Mouse (Mus musculus) CH12.LX (cell line): ENCODE data around the gene Gm10354.
"Not testable (repeated sequence)": the region's sequence is repeated elsewhere in the genome, so short reads cannot be mapped to it uniquely, and the experiment has no call there.

ENCODE experiments used
- POLR2AphosphoS2 ChIP-seq: IDR thresholded peaks from 2 replicates; pipeline ENCODE4 v1.6.1; 2011; ENCODE audit warnings: low read depth, low read length, improper control_type of control experiment
- SMC3 ChIP-seq: IDR thresholded peaks from 2 replicates; pipeline ENCODE4 v1.6.1; 2011; ENCODE audit warnings: low read depth, low read length, improper control_type of control experiment
- USF1 ChIP-seq: IDR thresholded peaks from 2 replicates; pipeline ENCODE4 v1.6.1; 2014; ENCODE audit warnings: low read depth, mild to moderate bottlenecking, inconsistent platforms, low read length, improper control_type of control experiment

DNA sequence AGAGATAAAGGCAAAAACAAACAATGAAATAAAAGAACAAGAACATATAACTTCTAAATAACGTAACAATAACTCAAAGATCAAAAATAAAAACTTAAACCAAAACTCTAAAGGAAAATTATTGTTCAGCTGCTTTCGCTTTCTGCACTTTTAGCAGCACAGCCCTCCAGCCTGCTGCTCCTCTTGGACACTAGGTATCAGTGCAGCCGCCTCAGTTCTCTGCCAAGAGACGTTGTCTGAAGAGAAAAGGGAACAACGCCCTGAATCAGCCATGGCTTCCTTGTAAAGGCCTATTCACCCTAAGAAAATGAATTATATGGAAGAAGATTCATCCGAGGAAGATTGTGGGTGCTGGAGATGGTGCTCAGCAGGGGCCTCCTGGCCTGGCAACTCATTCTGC, 45.0 kb downstream of the Gm10354 start:
- not testable (repeated sequence) for TF ChIP-seq POLR2AphosphoS2, USF1, SMC3
